Mouse (Mus musculus) brain, adult 2 months (tissue): Measurements from ENCODE around the gene Rpl3.

Source experiments
- DNase-seq: peaks from one replicate; pipeline ENCODE4 v3.0.0; 2011; ENCODE audit warnings: low read depth, low spot score

Rpl3 gene

DNA sequence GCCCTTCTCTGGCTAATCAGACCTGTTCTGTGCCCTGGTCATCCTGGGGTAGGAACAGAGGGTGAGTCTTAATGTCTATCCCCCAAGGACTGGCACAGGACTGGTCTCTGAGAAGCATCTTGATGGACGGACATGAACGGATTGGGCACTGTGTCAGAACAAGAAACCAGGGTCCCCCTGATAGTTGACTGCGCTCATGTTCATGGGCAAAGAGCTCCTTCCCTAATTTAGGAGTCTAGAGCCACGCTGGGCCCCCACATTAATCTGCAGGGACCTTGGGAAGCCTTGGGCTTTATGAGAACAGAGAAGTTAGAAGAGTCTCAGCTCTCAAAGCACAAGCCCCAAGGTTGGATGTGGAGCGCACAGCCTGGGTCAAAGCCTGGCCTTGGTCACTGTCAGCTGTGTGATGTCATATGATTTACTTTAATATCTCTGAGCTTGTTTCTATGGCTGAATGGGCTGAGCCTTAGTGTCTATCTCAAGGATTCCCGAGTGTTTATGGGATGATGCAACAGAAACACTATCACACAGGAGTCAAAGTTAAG is 56.3 kb downstream of the Rpl3 start:
- DNase-seq, result no peak

DNA sequence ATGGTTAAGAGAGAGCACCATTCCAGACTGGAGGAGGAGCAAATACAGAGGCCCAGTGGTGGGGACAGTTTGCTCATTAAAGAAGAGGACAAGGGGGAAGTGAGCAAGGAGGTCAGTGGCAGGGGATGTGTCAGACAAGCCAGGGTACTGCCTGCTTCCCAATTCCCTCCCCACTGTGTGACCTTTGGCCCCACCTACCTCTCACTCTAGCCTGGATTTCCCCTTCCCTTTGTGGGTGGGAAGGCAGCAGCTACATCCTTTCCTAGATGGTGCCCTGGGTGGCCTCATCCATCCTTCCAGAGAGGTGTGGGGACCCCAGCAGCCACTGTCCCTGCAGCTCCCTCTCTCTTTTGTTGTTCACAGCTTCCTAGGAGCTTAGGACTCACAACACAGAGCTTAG is 56.8 kb downstream of the Rpl3 start:
- DNase-seq, result no peak

DNA sequence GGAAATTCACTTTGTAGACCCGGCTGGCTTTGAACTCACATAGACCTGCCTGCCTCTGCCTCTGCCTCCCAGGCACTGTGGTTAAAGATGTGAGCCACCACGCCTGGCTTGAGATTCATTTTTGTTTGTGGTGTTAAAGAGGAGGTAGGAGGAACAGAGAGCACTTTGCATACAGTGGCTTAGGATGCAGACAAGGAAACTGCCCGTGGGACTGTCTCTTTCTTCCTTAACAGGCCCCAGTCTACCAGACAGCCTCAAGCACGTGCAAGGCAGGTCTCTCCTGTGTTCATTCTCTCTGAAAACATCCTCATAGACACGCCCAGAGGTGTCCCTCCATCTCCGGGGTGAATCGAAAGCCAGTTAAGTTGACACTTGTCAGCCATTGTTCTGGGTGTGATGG is 57.3 kb downstream of the Rpl3 start:
- no peak for DNase-seq

DNA sequence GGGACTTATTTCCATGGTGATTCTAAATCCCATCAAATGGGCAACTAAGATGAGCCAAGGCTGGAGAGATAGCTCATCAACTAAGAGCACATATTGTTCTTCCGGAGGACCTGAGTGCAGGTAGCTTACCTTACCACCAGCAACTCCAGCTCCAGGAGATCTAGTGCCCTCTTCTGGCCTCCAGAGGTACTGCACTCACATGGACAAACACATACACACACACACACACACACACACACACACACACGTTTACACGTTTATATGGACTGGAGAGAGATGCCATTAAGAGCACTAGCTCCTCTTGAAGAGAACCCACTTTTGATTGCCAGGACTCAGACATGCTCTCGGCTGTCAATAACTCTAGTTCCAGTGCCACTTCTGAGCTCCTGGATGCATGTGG is 60.5 kb downstream of the Rpl3 start:
- no peak for DNase-seq

DNA sequence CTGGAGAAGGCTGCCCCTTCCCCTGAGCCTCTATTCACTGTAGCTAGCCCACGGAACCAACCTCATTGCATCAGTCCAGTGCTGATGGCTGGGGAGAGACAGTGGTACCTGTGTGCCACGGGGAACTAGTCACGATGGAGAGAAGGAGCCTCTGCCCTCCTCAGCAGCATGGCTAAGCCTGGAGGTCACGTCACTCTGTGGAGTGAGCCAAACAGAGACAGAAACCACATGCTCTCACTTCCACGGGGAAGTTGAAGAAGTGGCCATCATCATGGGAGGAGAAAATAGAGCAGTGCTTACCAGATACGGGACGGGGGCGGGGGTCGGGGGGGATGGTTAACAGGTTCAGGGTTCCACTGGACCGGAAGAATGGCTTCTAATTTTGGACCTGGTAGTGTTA is 61.3 kb downstream of the Rpl3 start:
- DNase-seq, result peak; percentile 36

DNA sequence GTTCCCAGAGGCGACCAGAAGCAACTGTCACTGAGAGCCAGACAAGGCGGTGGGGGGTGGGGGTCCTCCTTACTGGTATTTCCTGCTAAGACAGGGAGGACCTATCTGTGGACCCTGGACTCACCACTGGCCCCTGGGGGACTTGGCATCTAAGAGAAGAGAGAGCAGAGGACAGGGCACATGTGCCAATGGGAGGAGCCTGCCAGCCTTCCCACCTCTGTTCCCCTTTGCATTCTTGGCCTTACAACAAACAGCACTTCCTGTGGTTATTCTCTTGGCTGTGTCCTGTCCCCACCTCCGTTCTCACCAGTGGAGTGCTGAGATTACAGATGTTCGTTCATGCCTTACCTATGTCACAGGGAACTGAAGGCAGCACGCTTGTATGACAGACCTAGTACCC is 62.8 kb downstream of the Rpl3 start:
- no peak for DNase-seq
